Mouse (Mus musculus) frontal cortex, postnatal 25 days (tissue): ENCODE measurements around the gene Slc25a54.

Experiments
- DNase-seq, 2 experiments: peaks; one replicate each; pipeline ENCODE4 v3.0.0; 2022; ENCODE audit warnings: low spot score in 2 of 2

Gene Slc25a54

DNA sequence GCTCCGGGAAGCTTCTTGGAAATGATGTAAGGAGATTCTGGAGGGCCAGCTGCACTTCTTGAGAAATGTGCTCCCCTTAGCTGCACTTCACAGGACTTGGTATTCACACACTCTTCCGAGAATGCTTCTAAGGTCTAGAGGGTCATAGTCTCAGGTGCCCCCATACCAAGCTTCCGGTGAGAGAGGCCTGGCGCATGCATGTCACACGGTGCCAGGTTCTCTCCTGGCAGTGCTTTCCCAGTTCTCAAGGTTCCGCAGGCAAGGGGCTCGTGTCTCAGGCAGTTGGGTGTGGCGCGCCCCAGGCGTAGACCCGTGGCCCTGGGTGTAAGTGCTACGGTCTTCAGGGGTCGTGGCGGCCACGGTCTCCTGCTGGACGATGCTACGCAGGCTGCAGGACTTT lies at the start of gene Slc25a54:
Gene Slc25a54 (plus strand): TSS at position 301 of the 400 bp plus-strand sequence.
- DNase-seq = no peak

GRCm38 (mm10) chr3:109030817-109031216 lies 49.5 kb upstream of the Slc25a54 start:
- DNase-seq = no peak

- no peak for DNase-seq
Measured at GRCm38 (mm10) chr3:109031626-109032025, 48.6 kb upstream of the Slc25a54 start.

- no peak for DNase-seq
Measured at GRCm38 (mm10) chr3:109032306-109032705, 48.0 kb upstream of the Slc25a54 start.

GRCm38 (mm10) chr3:109034411-109034810 lies 45.9 kb upstream of the Slc25a54 start:
- no peak for DNase-seq

GRCm38 (mm10) chr3:109040908-109041307 lies 39.4 kb upstream of the Slc25a54 start:
- no peak for DNase-seq

DNA sequence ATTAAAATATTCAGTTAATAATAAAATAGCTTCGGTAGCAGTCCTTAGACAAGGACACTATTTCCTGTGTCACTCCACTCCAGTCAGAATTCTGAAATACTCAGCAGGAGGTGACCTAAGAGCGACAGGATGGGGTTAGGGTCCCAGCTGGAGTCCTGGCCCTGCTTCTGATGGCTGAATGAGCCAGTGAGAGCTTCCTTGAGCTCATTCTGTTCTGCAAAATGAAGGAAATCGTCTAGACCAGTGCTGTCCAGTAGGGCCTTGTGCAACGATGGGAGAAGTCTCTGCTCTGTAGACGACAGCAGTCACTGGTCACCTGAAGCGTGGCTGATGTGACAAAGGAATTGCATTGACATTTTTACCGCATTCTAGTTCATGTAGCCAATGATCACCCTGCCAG lies 36.9 kb upstream of the Slc25a54 start:
- no peak for DNase-seq

DNA sequence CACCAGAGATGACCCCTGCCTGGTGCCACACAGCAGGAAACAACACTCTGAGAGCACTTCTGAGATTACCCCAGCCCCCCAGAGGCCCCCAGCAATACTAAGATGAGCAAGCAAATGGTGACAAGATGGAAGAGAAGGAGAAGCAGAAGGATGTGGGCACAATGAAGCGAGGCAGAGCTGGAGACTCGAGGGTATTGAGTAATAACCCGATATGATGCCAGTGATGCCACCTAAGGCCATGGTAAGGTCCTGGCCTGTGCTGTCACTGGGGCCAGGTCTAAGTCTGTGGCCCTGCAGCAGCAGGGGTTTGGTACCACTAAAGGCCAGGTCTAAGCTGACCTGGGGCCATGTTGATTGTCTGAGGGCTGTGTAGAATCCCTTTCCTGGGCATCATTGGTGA lies 33.8 kb upstream of the Slc25a54 start:
- no peak for DNase-seq

DNA sequence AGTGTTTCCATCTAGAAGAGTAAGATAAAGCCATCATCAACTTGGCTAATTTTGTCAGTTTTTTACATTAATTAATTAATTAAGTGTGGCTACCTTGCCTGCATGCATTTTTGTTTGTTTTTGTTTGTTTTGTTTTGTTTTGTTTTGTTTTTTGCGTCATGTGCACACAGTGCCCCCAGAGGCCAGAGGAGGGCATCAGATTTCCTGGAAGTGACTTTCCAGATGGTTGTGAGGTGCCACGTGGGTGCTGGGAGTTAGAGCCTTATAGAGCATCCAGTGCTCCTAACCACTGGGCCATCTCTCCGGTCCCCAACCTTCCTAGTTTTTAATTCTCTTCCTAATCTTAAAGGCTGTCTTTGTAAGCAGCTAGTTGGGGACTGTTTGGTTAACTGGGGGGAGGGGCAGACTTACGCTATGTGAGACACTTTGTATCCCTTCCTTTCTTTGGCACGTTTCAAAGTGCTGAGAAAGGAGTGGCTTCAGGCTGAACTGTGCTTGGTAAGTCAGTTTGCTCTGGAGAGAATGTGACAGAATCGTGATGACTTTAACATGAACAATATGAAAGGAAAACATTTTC lies 32.5 kb upstream of the Slc25a54 start:
- DNase-seq = no peak

DNA sequence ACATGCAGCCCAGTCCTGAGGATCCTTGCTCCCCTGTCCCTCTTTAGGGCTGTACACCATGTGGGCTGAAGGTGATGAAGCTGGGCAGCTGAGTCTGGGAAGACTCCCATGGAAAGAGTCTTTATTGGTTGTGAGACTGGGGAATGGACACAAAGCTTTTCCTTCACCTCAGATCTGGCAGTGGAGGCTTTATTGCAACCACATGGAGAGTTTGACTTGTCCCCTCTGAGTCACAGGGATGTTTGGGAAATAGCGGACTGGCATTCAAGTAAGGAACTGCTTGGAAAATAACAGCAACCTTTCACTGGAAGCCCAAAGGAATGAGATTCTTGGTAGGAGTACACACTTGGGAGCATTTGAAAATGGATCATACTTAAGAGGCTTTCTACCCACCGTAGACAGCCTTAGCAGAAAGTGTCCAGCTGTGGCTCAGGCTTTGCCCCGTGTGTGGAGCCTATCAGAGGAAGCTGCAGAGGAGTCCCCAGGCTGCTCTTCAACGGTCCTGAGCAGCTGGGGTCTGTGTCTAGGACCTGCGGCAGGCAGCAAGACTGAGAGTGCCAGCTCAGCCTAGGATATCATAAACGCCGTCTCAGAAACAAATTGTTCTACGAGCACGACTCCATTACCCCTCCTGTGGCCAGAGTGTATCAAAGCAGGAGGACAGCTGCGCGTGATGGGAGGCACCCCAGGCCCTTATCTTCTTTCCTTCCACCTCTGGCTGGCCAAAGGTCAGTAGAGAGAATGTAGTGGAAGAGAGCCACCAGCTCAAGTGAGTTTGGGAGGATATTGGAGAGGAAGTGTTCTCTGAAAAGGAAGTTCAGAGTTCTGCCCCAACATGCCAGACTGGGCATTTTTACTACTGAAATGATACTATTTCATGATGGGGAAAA lies 29.0 kb upstream of the Slc25a54 start:
- DNase-seq = no peak

DNA sequence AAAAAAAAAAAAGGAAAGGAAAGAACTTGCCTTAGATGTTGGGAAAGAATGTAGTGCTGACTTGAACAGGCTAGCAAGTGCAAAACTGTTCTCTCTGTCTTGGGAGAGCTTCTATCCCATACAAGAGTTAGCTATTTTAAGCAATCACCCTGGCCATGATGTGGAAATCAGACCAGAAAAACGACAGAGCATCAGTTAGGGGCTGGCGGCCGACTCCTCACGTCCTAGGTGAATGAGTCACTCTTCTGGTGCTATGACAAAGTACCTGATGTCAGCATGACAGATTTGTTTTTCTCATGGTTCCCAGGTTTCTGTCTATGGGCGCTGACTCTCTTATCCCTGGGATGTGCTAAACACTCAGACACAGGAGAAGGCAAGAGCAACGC lies 28.3 kb upstream of the Slc25a54 start:
- DNase-seq = no peak

DNA sequence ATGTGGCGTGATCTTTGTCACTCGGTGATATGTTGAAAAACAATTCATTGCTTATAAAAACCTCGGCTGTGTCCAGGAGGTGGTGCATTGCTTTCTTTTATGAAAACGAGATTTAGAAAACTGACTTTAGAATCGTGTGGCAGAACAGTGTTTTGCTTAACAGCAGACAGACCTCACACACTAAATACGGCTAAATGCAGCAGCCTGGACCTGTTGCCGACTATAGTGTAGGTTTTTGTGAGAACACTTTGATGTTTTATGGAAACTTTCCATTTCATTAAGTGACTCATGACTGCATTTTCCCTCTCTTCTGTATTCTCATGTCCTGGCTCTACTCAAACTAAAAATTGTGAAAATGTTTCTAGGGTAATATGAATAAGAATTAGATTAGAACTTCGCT lies 20.4 kb upstream of the Slc25a54 start:
- no peak for DNase-seq

- no peak for DNase-seq
Measured at GRCm38 (mm10) chr3:109062391-109062790, 17.9 kb upstream of the Slc25a54 start.

- DNase-seq = no peak
Measured at GRCm38 (mm10) chr3:109062989-109063388, 17.3 kb upstream of the Slc25a54 start.

GRCm38 (mm10) chr3:109084418-109084817 lies 4.1 kb downstream of the Slc25a54 start:
- DNase-seq = no peak

GRCm38 (mm10) chr3:109088460-109088859 lies 8.2 kb downstream of the Slc25a54 start:
- DNase-seq = no peak

DNA sequence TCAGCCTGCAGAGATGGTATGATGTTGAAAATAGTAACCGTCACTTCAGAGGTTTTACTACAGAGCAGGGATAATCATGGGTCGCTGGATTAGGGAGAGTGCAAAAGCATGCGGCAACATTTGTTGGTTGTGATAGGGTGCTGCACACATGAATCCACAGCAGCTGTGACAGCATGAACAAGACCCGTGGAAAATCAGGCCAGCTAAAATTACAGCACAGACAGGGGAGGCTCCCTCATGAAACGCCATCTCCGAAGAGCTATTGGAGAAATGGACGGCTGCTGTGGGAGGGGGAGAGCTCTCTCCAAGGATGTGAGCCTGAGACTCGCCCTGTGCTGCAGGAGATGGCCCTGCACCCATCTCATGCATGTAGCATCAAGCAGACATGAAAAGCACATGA lies 24.4 kb downstream of the Slc25a54 start:
- DNase-seq = no peak

- DNase-seq = no peak
Measured at GRCm38 (mm10) chr3:109117136-109117535, 36.9 kb downstream of the Slc25a54 start.

GRCm38 (mm10) chr3:109119562-109119961 lies 39.3 kb downstream of the Slc25a54 start:
- no peak for DNase-seq

- DNase-seq = no peak
Measured at GRCm38 (mm10) chr3:109119973-109120372, 39.7 kb downstream of the Slc25a54 start.

- DNase-seq = no peak
Measured at GRCm38 (mm10) chr3:109122641-109123530, 42.6 kb downstream of the Slc25a54 start, which contains the start of gene Slc25a24. TSS of gene Slc25a24 (plus strand) at chr3:109123149.

DNA sequence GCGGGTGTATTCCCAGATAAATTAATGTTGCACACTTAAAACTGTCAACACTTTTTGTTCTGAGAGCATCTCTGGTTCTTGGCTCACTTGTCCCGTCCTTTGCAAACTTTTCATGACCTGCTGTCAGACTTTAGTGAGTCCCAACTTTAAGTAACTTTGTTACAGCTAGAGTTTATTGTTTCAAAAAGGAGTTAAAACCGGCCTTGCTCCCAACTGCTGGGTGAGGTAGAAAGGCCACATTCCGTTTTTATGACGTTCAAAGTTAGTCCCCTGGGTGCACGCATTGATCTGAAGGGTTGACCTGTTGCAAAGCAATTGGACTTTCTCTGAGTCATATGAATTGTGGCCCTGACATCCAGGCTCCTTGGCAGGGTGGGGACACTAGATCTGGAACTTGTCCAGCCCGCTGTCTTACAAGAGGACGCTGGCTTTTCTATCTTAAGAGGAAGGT lies 43.3 kb downstream of the Slc25a54 start:
- no peak for DNase-seq
